Mouse (Mus musculus): ENCODE measurements at regions not wholly inside any gene's neighbourhood (a gene's known extent, or its start where the extent isn't known, plus 50 kb on each side); places are given as distances from the start of the nearest gene placed in this dataset.
"Not testable (repeated sequence)": the region's sequence is repeated elsewhere in the genome, so short reads cannot be mapped to it uniquely, and the experiment has no call there.

GRCm38 (mm10) chr12:64137997-64138396, 336.5 kb downstream of the Fscb start:
- no peak for DNase-seq

GRCm38 (mm10) chr12:64116438-64116837, 358.1 kb downstream of the Fscb start:
- no peak for DNase-seq

GRCm38 (mm10) chr12:64114476-64114875, 360.0 kb downstream of the Fscb start:
- DNase-seq = no peak

- peak; percentile 27 for DNase-seq
These were observed 370.3 kb downstream of the Fscb start for GRCm38 (mm10) chr12:64104214-64104613.

- DNase-seq = no peak
These were observed 397.7 kb downstream of the Fscb start for GRCm38 (mm10) chr12:64076789-64077188.

GRCm38 (mm10) chr12:64045528-64045927, 429.0 kb downstream of the Fscb start:
- no peak for DNase-seq

- DNase-seq = not testable (repeated sequence)
These were observed 465.9 kb downstream of the Fscb start for GRCm38 (mm10) chr12:64008631-64009030.
